Mouse (Mus musculus) stomach, postnatal 0 days (tissue): Measurements from ENCODE around the gene Rhoq. TPM values are rescaled to one million over a fixed set of nuclear protein-coding genes. Genes with fewer than 3 reads are reported as not detected.

Experiments
- ATAC-seq: fragments of 200-750 bp; cut with Nextera tagmentation; 2 replicates; pipeline ENCODE4 v1.8.0; 2017; ENCODE audit not compliant: low FRiP score, low TSS enrichment
- DNase-seq: peaks from one replicate; pipeline ENCODE4 v3.0.0-alpha.2; 2016; ENCODE audit warnings: low spot score
- H3K27ac ChIP-seq: fragments of 300-500 bp; sonication (generic); replicated peaks from 2 replicates; pipeline ENCODE4 v1.5.1; 2014; ENCODE audit warnings: mild to moderate bottlenecking, control low read depth
- H3K27me3 ChIP-seq: fragments of 300-500 bp; sonication (generic); 2 replicates; pipeline ENCODE4 v1.6.1; 2014; ENCODE audit warnings: low read length; ENCODE audit not compliant: control insufficient read depth, insufficient read depth
- H3K36me3 ChIP-seq: fragments of 300-500 bp; sonication (generic); 2 replicates; pipeline ENCODE4 v1.6.1; 2014; ENCODE audit warnings: low read length, mixed read lengths; ENCODE audit not compliant: control insufficient read depth, insufficient read depth
- H3K4me1 ChIP-seq: fragments of 300-500 bp; sonication (generic); replicated peaks from 2 replicates; pipeline ENCODE4 v1.6.1; 2014; ENCODE audit warnings: antibody characterized with exemption; ENCODE audit not compliant: control insufficient read depth, insufficient read depth
- H3K4me2 ChIP-seq: fragments of 300-500 bp; sonication (generic); replicated peaks from 2 replicates; pipeline ENCODE4 v1.6.1; 2014; ENCODE audit warnings: low read depth, mild to moderate bottlenecking, control low read depth, moderate library complexity
- H3K4me3 ChIP-seq: fragments of 300-500 bp; sonication (generic); 2 replicates; pipeline ENCODE4 v1.5.1; 2014; ENCODE audit warnings: low read depth, low read length, control low read depth
- H3K9ac ChIP-seq: fragments of 300-500 bp; sonication (generic); 2 replicates; pipeline ENCODE4 v1.6.1; 2014; ENCODE audit warnings: mild to moderate bottlenecking, low read length, control low read depth, mixed read lengths
- H3K9me3 ChIP-seq: fragments of 300-500 bp; sonication (generic); 2 replicates; pipeline ENCODE4 v1.6.1; 2016; ENCODE audit warnings: low read length; ENCODE audit not compliant: control insufficient read depth
- CTCF ChIP-seq: IDR thresholded peaks from 2 replicates; pipeline ENCODE4 v1.5.1; 2016; ENCODE audit warnings: antibody characterized with exemption, low read depth, mild to moderate bottlenecking, moderate library complexity
- EP300 ChIP-seq: optimal IDR thresholded peaks from 2 replicates; pipeline ENCODE3; 2016; ENCODE audit warnings: antibody characterized with exemption
- WGBS: fragments of 180-500 bp; shearing (Covaris S2); extraction: QIAGEN DNeasy Blood & Tissue Kit; methylation state at CpG from one replicate; pipeline ENCODE4 v1.1.7; 2014; 5-methylcytosine and 5-hydroxymethylcytosine counted together
- polyA plus RNA-seq: library from polyadenylated mRNA; unstranded; fragments of >200 nt; fragmentation: Nextera tagmentation; extraction: Ambion mirVana; gene quantifications from 2 replicates; pipeline ENCODE4 v1.2.1, GENCODE M21; 2015

Gene Rhoq
- polyA plus RNA-seq, 1 experiment from 2014 or later, result 6.2 TPM

DNA sequence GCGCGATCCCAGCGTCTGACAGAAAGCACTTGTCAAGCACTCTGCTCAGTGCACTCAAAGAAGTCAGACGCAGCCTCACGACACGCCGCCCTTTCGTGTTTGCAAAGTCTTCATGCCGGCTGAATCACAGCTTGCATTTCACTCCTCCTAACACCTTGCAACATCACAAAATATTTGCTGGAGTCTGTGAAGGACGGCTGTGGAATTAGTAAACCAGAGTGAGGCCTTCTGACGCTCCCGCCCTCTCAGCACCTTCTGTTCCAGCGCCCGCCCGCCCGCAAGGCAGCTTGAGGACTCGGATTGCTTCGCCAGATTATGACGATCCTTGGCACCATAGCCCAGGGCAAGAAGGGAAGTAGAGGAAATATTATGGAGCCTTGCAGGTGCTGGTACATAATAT lies 78.9 kb downstream of the Rhoq start:
- TF ChIP-seq CTCF (no peak), EP300 (no peak)
- H3K4me1 ChIP-seq, result no peaks in the 10 kb centered on the region
- ATAC-seq (no peak), DNase-seq (peak; percentile 18)
- no peak overlapping the region for H3K4me3 ChIP-seq
- no peaks in the 10 kb centered on the region for H3K9me3 ChIP-seq
- no peaks in the 10 kb centered on the region for H3K27me3 ChIP-seq
- H3K27ac ChIP-seq, result no peak overlapping the region
- no peak overlapping the region for H3K4me2 ChIP-seq
- WGBS, result 53% methylated on average over 19 of the region's 19 CpGs
- no peak overlapping the region for H3K9ac ChIP-seq
- H3K36me3 ChIP-seq, result no peaks in the 10 kb centered on the region

DNA sequence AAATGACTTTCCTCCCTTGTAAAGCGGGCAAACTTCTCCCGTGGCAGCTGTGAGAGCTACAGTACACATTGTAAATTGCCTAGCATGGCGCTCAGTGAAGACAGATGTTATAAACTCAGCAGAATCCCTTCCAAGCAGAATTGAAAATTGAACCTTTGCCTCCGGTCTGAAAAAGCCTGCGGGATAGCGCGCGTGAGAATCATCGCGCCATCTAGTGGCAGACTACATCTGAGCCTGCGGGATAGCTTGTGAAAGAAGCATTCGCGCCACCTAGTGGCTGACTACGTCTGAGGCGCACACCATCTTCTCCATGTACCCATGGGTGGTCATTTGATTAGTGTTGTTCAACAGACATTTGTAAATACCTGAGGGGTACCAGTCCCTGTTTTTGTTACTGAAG lies 81.5 kb downstream of the Rhoq start:
- DNase-seq (peak; percentile 91), ATAC-seq (peak; percentile 83)
- no peaks in the 10 kb centered on the region for H3K27me3 ChIP-seq
- H3K27ac ChIP-seq, result no peak overlapping the region
- H3K36me3 ChIP-seq, result no peaks in the 10 kb centered on the region
- H3K4me2 ChIP-seq, result no peak overlapping the region
- no peak overlapping the region for H3K9ac ChIP-seq
- H3K4me3 ChIP-seq, result no peak overlapping the region
- WGBS, result 2% methylated on average over 15 of the region's 15 CpGs
- TF ChIP-seq EP300, result no peak
- peak; percentile 100 for TF ChIP-seq CTCF
- no peaks in the 10 kb centered on the region for H3K4me1 ChIP-seq
- no peaks in the 10 kb centered on the region for H3K9me3 ChIP-seq

DNA sequence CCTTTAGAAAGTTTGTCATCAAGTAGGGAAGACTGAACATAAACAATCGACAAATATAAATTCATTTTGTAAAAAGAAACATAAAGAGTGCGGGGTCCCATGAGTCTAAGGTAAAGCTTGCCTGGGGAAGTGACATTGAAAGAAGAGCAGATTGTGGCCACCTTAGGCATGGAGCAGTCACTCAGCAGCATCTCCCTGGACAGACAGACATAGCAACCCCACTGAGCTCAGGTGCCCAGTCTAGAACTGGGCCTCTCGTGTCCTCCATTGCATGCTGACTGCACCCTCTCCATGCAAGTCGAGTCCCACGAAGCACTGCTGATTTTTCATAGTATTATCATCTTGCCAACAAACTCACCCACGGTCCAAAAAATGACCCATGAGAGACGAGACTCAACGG lies 81.9 kb downstream of the Rhoq start:
- Histone ChIP-seq H3K9ac (no peak overlapping the region), H3K27me3 (no peaks in the 10 kb centered on the region), H3K4me3 (no peak overlapping the region), H3K4me2 (no peak overlapping the region), H3K4me1 (no peaks in the 10 kb centered on the region), H3K27ac (no peak overlapping the region), H3K9me3 (no peaks in the 10 kb centered on the region), H3K36me3 (no peaks in the 10 kb centered on the region)
- ATAC-seq (no peak), DNase-seq (no peak)
- TF ChIP-seq EP300 (no peak), CTCF (no peak)
- 79% methylated on average over 8 of the region's 8 CpGs for WGBS

Other genes starting within 250 kb of the Rhoq start
- gene Epas1, start 209.4 kb upstream of the Rhoq start, polyA plus RNA-seq, result 4.7 and 5.5 TPM in 2 replicates
- gene Tmem247, start 45.7 kb upstream of the Rhoq start, polyA plus RNA-seq, result not detected in 2 replicates
- 0.12 TPM in 1 of 2 replicates, not detected in the other for gene Atp6v1e2, start 15.2 kb upstream of the Rhoq start, polyA plus RNA-seq
- 49.4 and 50.2 TPM in 2 replicates for gene Pigf, start 62.3 kb downstream of the Rhoq start, polyA plus RNA-seq
- gene Cript, start 62.5 kb downstream of the Rhoq start, polyA plus RNA-seq, result 138 and 140 TPM in 2 replicates
- gene Socs5, start 144.6 kb downstream of the Rhoq start, polyA plus RNA-seq, result 4.8 and 4.9 TPM in 2 replicates